Mouse (Mus musculus): ENCODE results near the gene Ndufa7.

DNA sequence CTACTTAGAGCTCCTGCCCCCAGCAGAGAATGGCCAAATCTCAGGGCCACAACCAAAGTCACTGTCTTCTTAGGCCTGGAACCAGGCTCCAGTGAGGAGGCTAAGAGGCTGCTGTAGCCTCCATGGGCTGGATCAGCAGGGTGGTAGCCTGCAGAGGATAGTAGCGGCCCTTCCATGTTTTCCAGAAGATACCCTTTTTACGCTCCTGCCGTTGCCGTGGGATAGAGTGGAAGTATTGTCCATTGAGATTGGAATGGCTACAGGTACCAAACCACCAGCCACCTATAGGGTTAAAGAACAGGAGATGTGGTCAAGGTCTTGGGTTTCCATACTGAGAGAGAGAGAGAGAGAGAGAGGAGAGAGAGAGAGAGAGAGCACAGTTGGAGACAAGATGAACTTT, 49.1 kb upstream of the Ndufa7 start:
- TF ChIP-seq CTCF (IDR thresholded peaks at IDR 0.05; ENCODE audit: low read depth, low read length) (no peak), POLR2A (IDR thresholded peaks at IDR 0.05; ENCODE audit: insufficient read depth, low read length) (no peak)

Data from ES-Bruce4 (cell line).